Mouse (Mus musculus): Measurements from ENCODE around the gene Vmn1r1.

DNA sequence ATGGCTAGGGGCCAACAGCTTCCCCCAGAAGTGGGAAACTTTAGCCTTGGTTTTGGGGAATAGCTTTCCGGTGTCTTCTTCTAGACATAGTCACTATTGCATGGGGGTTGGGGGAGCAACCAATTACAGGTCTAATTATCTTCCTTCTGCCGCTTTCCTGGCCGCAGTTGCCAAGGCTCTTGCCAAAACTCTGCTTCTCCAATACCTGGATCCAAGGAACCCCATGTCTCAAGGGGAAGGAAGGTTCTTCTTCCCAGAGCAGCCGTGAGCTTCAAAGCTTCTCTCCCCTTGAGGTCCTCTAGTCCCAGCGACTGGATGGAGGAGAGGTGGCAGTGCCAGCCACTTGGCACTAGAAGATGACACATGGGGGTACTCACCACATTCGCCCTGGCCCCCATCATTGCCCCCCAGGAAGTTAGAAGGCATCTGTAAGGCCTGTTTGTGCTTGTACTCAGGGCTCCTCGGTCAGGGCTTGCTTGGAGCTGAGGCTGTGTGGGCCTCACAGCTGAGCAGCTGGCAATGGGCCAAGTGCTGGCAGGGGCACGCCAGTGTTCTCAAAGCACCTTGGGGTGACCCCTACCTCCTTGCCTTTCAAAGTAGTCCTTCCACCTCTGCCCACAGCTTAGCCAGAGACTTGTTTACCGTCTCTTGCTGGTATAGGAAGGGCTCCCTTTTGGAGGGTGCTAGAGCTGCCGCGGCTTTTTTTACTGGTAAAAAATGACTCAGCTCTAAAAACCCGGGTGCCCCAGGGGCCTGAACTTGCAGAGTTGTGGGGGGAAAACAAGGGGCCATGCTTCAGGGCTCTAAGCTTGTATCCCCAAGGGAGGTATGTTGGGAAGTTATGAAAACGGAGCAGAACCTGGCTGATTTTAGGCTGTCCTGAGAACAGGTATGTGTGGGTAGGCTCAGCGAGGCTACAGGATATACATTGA is 52.6 kb downstream of the Vmn1r1 start:
- TF ChIP-seq CTCF (IDR thresholded peaks at IDR 0.05; ENCODE audit: control insufficient read depth, insufficient read depth, insufficient replicate concordance, low read depth, low read length): no peak
- no peak for TF ChIP-seq POLR2A (IDR thresholded peaks at IDR 0.05; ENCODE audit: control insufficient read depth, low read depth, low read length)
